Mouse (Mus musculus): Measurements from ENCODE around the gene Ensa. TPM values are rescaled to one million over a fixed set of nuclear protein-coding genes. Genes with fewer than 3 reads are reported as not detected.

Gene Ensa
- polyA plus RNA-seq, 1 experiment from 2014 or later, result 103 TPM

DNA sequence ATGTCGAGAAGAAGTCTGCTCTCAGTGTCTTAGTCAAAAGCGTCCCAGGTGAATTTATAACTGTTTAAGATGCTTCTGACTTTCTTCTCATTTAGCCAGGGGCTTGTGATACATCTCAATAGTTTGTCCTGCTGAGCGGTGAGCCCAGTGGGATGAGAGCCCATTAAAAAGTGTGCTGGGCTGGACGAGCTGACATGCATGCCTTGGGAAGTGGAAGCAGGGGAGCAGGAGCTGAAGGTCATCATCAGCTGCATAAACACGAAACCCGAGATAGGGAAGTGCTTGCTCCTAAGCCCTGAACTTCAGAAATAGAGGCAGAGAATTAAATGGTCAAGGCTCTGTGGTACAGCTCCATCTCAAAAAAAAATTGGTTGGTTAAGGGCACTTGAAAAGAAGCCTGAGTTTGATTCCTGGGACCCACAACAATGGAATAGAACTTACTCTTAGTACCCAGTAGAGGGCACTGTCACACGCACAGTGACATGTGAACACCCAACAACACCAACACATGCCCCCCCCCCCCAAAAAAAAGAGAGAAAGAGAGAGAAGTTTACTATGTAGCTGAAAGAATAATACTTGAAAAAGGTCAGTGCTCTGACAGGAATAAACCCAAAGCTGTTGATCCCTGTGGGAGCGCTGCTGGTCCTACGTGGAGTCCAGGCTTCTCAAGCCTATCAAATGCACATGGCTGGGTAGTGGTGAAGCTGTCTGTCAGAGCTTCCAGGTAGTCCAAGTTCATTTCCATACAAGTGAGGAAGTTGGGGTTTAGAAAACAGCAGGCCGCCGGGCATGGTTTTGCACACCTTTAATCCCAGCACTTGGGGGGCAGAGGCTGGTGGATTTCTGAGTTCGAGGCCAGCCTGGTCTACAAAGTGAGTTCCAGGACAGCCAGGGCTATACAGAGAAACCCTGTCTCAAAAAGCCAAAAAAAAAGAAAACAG is 8.1 kb downstream of the Ensa start:
- no peak overlapping the region for H3K27ac ChIP-seq (replicated peaks; ENCODE audit: low read depth, low read length)

DNA sequence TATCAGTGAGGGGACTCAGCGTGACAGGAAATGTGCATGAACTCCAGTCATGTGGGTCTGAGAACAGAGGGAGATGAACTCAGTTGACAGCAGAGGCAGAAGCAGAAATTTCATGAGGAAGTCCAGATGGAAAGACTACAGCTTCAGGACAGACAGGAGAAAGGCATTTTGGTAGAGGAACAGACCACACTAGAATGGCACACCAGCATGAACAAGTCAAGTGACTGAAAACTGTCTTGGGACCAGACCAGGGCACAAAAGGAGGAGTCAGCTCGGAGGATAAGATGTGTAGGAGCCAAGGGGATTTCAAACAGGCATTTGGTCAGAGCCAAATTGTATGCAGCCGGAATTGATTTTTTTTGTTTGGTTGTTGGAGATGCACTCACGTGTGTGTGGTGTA is 10.8 kb downstream of the Ensa start:
- no peak for ATAC-seq (ENCODE audit: low FRiP score, low TSS enrichment)
- H3K27me3 ChIP-seq (ENCODE audit: control insufficient read depth, insufficient read depth, low read length), result no peaks in the 10 kb centered on the region
- H3K9ac ChIP-seq (replicated peaks; ENCODE audit: low read length), result no peak overlapping the region
- H3K4me3 ChIP-seq (replicated peaks; ENCODE audit: low read depth, low read length), result no peak overlapping the region
- H3K27ac ChIP-seq (replicated peaks; ENCODE audit: low read depth, low read length), result no peak overlapping the region
- no peaks in the 10 kb centered on the region for H3K9me3 ChIP-seq (ENCODE audit: control insufficient read depth, low read length)
- peaks cover 78% of the 10 kb centered on the region for H3K36me3 ChIP-seq (ENCODE audit: control insufficient read depth, insufficient read depth, low read length)
- H3K4me1 ChIP-seq (ENCODE audit: control insufficient read depth, insufficient read depth, low read length), result no peaks in the 10 kb centered on the region
- 81% methylated on average over 4 of the region's 4 CpGs for WGBS
- no peak overlapping the region for H3K4me2 ChIP-seq (ENCODE audit: low read length)
- DNase-seq, result no peak

More for the DNA sequence above, 8.1 kb downstream of the Ensa start:
- ATAC-seq (ENCODE audit: low FRiP score, low TSS enrichment), result no peak
- Histone ChIP-seq H3K4me3 (replicated peaks; ENCODE audit: low read depth, low read length) (no peak overlapping the region), H3K4me1 (ENCODE audit: control insufficient read depth, insufficient read depth, low read length) (no peaks in the 10 kb centered on the region), H3K9ac (replicated peaks; ENCODE audit: low read length) (no peak overlapping the region), H3K27me3 (ENCODE audit: control insufficient read depth, insufficient read depth, low read length) (no peaks in the 10 kb centered on the region), H3K36me3 (ENCODE audit: control insufficient read depth, insufficient read depth, low read length) (peaks cover 97% of the 10 kb centered on the region), H3K9me3 (ENCODE audit: control insufficient read depth, low read length) (no peaks in the 10 kb centered on the region), H3K4me2 (ENCODE audit: low read length) (no peak overlapping the region)
- 81% methylated on average over 12 of the region's 12 CpGs for WGBS
- DNase-seq, result peak; percentile 50

DNA sequence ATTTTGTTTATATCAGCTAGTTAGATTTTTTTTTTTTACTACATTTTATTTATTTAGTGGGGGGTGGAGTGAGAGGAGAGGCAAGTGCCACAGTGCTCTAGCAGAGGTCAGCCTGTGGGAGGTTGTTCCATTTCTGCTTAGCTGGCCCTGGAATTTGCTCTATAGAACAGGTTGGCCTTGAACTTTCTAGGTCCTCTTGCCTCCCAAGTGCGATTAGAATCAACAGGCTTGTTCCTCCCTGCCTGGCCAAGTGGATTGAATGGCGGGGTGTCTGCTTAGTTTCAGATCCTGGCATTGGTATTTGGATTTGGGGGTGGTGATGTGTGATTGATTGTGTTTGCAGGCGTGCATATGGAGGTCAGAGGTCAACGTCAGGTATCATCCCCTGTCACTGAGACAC is 11.3 kb downstream of the Ensa start:
- no peaks in the 10 kb centered on the region for H3K27me3 ChIP-seq (ENCODE audit: control insufficient read depth, insufficient read depth, low read length)
- no peak overlapping the region for H3K4me2 ChIP-seq (ENCODE audit: low read length)
- WGBS, result 88% methylated on average over 4 of the region's 4 CpGs
- H3K4me1 ChIP-seq (ENCODE audit: control insufficient read depth, insufficient read depth, low read length), result no peaks in the 10 kb centered on the region
- no peak overlapping the region for H3K4me3 ChIP-seq (replicated peaks; ENCODE audit: low read depth, low read length)
- DNase-seq (no peak), ATAC-seq (ENCODE audit: low FRiP score, low TSS enrichment) (no peak)
- no peaks in the 10 kb centered on the region for H3K9me3 ChIP-seq (ENCODE audit: control insufficient read depth, low read length)
- H3K36me3 ChIP-seq (ENCODE audit: control insufficient read depth, insufficient read depth, low read length), result peaks cover 73% of the 10 kb centered on the region
- no peak overlapping the region for H3K27ac ChIP-seq (replicated peaks; ENCODE audit: low read depth, low read length)
- no peak overlapping the region for H3K9ac ChIP-seq (replicated peaks; ENCODE audit: low read length)

DNA sequence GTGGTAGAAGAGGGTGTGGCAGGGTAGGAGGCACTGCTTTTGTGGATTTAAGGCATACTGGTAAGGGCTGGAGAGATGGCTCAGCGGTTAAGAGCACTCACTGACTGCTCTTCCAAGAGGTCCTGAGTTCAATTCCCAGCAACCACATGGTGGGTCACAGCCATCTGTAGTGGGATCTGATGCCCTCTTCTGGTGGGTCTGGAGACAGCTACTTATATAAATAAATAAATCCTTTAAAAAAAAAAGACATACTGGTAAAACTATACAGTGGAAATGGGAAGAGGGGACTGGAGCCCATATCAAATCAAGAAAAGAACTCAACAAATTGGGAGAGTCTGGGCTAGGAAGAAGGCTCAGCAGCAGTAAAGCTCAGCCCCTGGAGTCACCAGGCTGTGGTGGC is 14.9 kb downstream of the Ensa start:
- 79% methylated on average over 1 of the region's 1 CpGs for WGBS
- Histone ChIP-seq H3K27me3 (ENCODE audit: control insufficient read depth, insufficient read depth, low read length) (no peaks in the 10 kb centered on the region), H3K27ac (replicated peaks; ENCODE audit: low read depth, low read length) (no peak overlapping the region), H3K36me3 (ENCODE audit: control insufficient read depth, insufficient read depth, low read length) (peaks cover 44% of the 10 kb centered on the region), H3K4me3 (replicated peaks; ENCODE audit: low read depth, low read length) (no peak overlapping the region), H3K9me3 (ENCODE audit: control insufficient read depth, low read length) (no peaks in the 10 kb centered on the region), H3K4me2 (ENCODE audit: low read length) (no peak overlapping the region), H3K9ac (replicated peaks; ENCODE audit: low read length) (no peak overlapping the region), H3K4me1 (ENCODE audit: control insufficient read depth, insufficient read depth, low read length) (no peaks in the 10 kb centered on the region)
- DNase-seq (no peak), ATAC-seq (ENCODE audit: low FRiP score, low TSS enrichment) (no peak)

DNA sequence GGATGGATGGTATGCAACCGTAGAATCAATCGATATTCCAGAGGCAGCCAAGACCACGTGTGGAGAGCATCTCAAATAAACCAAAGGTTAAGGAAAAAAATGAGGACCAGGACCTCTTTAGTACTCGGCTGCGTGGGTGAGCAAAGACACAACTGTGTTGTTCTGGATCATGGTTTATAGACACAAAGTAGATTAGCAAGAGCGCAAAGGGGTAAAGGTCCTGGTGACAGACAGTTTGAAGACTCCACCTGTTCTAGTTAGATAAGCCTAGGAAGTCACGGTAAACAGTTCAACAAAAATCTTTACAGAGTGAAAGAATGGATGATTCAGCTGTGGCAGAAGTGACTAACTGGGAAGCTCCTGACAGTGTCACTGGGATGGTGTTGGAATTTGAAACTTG is 18.3 kb downstream of the Ensa start:
- no peak overlapping the region for H3K27ac ChIP-seq (replicated peaks; ENCODE audit: low read depth, low read length)
- H3K36me3 ChIP-seq (ENCODE audit: control insufficient read depth, insufficient read depth, low read length), result peaks cover 12% of the 10 kb centered on the region; the same call in 1 of the 2 replicates
- DNase-seq (no peak), ATAC-seq (ENCODE audit: low FRiP score, low TSS enrichment) (no peak)
- no peaks in the 10 kb centered on the region for H3K9me3 ChIP-seq (ENCODE audit: control insufficient read depth, low read length)
- no peak overlapping the region for H3K4me3 ChIP-seq (replicated peaks; ENCODE audit: low read depth, low read length)
- H3K4me2 ChIP-seq (ENCODE audit: low read length), result no peak overlapping the region
- 93% methylated on average over 7 of the region's 7 CpGs for WGBS
- H3K4me1 ChIP-seq (ENCODE audit: control insufficient read depth, insufficient read depth, low read length), result no peaks in the 10 kb centered on the region
- no peaks in the 10 kb centered on the region for H3K27me3 ChIP-seq (ENCODE audit: control insufficient read depth, insufficient read depth, low read length)
- no peak overlapping the region for H3K9ac ChIP-seq (replicated peaks; ENCODE audit: low read length)

DNA sequence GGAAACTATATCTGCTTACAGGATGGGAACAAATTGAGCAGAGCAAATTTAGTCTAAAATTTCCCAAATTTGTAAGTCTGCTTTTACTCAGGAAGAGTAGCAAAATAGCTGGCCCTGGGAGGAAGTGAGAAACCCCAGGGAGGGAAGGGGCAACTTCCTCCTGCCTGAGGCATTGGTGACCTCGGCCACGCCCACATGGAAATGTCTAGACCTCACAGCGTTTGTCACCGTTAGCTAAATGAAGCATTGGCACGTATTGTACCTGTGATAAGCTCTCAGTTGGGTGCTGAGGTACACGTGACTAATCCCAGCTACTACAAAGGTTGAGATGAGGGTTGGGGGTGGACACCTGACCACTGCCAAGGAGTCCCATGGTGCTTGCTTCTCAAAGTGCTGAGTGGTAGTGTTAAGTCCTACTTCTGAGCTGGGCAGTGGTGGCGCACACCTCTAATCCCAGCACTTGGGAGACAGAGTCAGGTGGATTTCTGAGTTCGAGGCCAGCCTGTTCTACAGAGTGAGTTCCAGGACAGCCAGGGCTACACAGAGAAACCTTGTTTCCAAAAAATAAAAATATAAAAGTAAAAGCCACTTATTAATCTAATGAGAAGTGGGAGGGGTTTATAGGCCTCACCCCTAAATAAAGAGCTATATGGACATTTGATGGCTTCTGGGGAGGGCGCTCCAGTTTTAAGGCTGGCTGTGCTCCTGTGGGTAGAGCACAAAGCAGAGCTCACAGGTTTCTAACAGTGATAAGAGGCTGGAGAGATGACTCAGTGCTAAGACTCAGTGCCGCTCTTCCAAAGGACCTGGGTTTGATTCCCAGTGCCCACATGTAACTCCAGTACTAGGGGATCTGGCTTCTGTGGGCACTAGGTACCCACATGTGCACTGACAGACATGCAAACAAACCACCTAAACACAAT is 20.8 kb downstream of the Ensa start:
- Histone ChIP-seq H3K9me3 (ENCODE audit: control insufficient read depth, low read length) (no peaks in the 10 kb centered on the region), H3K27me3 (ENCODE audit: control insufficient read depth, insufficient read depth, low read length) (no peaks in the 10 kb centered on the region), H3K4me3 (replicated peaks; ENCODE audit: low read depth, low read length) (no peak overlapping the region), H3K27ac (replicated peaks; ENCODE audit: low read depth, low read length) (no peak overlapping the region), H3K4me1 (ENCODE audit: control insufficient read depth, insufficient read depth, low read length) (no peaks in the 10 kb centered on the region), H3K4me2 (ENCODE audit: low read length) (no peak overlapping the region), H3K9ac (replicated peaks; ENCODE audit: low read length) (no peak overlapping the region), H3K36me3 (ENCODE audit: control insufficient read depth, insufficient read depth, low read length) (peaks cover 6% of the 10 kb centered on the region; the same call in 1 of the 2 replicates)
- 70% methylated on average over 10 of the region's 10 CpGs for WGBS
- ATAC-seq (ENCODE audit: low FRiP score, low TSS enrichment) (no peak), DNase-seq (no peak)

DNA sequence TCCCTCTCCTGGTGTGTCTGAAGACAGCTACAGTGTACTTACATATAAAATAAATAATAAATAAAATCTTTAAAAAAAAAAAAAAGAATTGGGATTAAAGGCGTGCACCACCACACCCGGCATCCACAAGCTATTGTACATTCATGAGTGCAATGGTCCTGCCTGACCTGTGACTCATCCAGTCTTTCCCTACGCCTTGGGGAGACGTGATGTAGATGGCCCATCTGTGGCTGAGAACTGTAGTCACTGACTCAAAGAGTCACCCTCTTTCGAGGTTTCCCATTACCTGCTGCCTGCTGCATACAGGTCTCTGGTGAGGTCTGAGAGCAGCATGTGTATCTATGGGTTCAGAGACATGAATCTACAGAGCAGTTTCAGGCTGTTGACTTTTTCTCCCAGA is 23.2 kb downstream of the Ensa start:
- no peak overlapping the region for H3K27ac ChIP-seq (replicated peaks; ENCODE audit: low read depth, low read length)
- DNase-seq (no peak), ATAC-seq (ENCODE audit: low FRiP score, low TSS enrichment) (no peak)
- H3K4me3 ChIP-seq (replicated peaks; ENCODE audit: low read depth, low read length), result no peak overlapping the region
- 90% methylated on average over 5 of the region's 5 CpGs for WGBS
- H3K27me3 ChIP-seq (ENCODE audit: control insufficient read depth, insufficient read depth, low read length), result no peaks in the 10 kb centered on the region
- H3K9me3 ChIP-seq (ENCODE audit: control insufficient read depth, low read length), result no peaks in the 10 kb centered on the region
- no peak overlapping the region for H3K9ac ChIP-seq (replicated peaks; ENCODE audit: low read length)
- H3K4me2 ChIP-seq (ENCODE audit: low read length), result no peak overlapping the region
- no peaks in the 10 kb centered on the region for H3K4me1 ChIP-seq (ENCODE audit: control insufficient read depth, insufficient read depth, low read length)
- H3K36me3 ChIP-seq (ENCODE audit: control insufficient read depth, insufficient read depth, low read length), result no peaks in the 10 kb centered on the region

DNA sequence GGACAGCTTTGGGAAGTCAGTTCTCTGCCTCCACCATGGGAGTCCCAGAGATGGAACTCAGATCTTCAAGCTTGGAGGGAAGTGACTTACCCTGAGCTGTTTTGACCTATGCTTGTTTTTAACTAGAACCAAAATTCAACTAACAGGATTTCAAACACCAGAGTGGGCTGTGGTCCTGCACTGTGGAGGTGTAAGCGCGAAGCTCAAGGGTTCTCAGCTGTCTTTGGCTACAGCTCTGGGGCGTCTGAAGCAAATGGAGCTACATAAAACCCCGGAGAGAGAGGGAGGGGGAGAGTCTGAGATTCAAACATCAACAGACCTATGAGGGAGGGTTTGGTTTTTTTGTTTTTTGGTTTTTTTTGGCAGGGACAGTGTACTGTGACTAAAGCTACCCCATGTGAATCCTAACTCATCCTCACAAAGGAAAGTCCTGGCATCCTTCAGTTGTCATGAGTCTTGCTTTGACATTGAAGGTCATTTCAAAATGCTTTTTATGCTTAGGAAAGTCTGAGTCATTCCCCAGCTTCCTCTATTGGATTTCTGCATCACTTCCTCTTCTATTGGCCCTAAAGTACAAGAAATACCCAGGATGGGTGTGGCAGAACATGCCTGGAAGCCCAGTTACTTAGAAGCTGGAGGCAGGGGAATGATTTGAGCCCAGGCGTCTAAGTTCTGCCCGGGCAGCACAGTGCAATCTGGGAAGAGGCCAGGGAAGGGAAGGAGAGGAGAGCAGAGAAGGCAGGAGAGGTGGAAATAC is 25.7 kb downstream of the Ensa start:
- DNase-seq (no peak), ATAC-seq (ENCODE audit: low FRiP score, low TSS enrichment) (no peak)
- Histone ChIP-seq H3K4me3 (replicated peaks; ENCODE audit: low read depth, low read length) (no peak overlapping the region), H3K9me3 (ENCODE audit: control insufficient read depth, low read length) (no peaks in the 10 kb centered on the region), H3K9ac (replicated peaks; ENCODE audit: low read length) (no peak overlapping the region), H3K36me3 (ENCODE audit: control insufficient read depth, insufficient read depth, low read length) (no peaks in the 10 kb centered on the region), H3K27ac (replicated peaks; ENCODE audit: low read depth, low read length) (no peak overlapping the region), H3K4me1 (ENCODE audit: control insufficient read depth, insufficient read depth, low read length) (no peaks in the 10 kb centered on the region), H3K4me2 (ENCODE audit: low read length) (no peak overlapping the region), H3K27me3 (ENCODE audit: control insufficient read depth, insufficient read depth, low read length) (no peaks in the 10 kb centered on the region)
- 83% methylated on average over 6 of the region's 6 CpGs for WGBS
